Mouse (Mus musculus) heart, embryonic 15.5 days (tissue): ENCODE data around the gene 4933411K16Rik. TPM values are rescaled to one million over a fixed set of nuclear protein-coding genes. Genes with fewer than 3 reads are reported as not detected.

Experiments
- ATAC-seq: fragments of 200-750 bp; cut with Nextera tagmentation; replicated peaks from 2 replicates; pipeline ENCODE4 v1.8.0; 2017; ENCODE audit warnings: low read depth, moderate TSS enrichment; ENCODE audit not compliant: insufficient number of reproducible peaks, insufficient read depth, low FRiP score
- H3K27ac ChIP-seq: fragments of 300-500 bp; sonication (generic); 2 replicates; pipeline ENCODE4 v1.5.1; 2015; ENCODE audit warnings: mild to moderate bottlenecking, inconsistent platforms
- H3K27me3 ChIP-seq: fragments of 300-500 bp; sonication (generic); 2 replicates; pipeline ENCODE4 v1.6.1; 2015; ENCODE audit warnings: inconsistent platforms
- H3K36me3 ChIP-seq: fragments of 300-500 bp; sonication (generic); 2 replicates; pipeline ENCODE4 v1.6.1; 2015; ENCODE audit warnings: mild to moderate bottlenecking, inconsistent platforms
- H3K4me1 ChIP-seq: fragments of 300-500 bp; sonication (generic); replicated peaks from 2 replicates; pipeline ENCODE4 v1.6.1; 2015; ENCODE audit warnings: inconsistent platforms
- H3K4me2 ChIP-seq: fragments of 300-500 bp; sonication (generic); 2 replicates; pipeline ENCODE4 v1.6.1; 2015; ENCODE audit warnings: inconsistent platforms, mild to moderate bottlenecking, moderate library complexity
- H3K4me3 ChIP-seq: fragments of 300-500 bp; sonication (generic); 2 replicates; pipeline ENCODE4 v1.5.1; 2015; ENCODE audit warnings: mild to moderate bottlenecking, inconsistent platforms
- H3K9ac ChIP-seq: fragments of 300-500 bp; sonication (generic); 2 replicates; pipeline ENCODE4 v1.6.1; 2015; ENCODE audit warnings: mild to moderate bottlenecking, inconsistent platforms
- H3K9me3 ChIP-seq: fragments of 300-500 bp; sonication (generic); replicated peaks from 2 replicates; pipeline ENCODE4 v1.6.1; 2016; ENCODE audit warnings: inconsistent platforms
- WGBS: fragments of 180-500 bp; shearing (Covaris S2); methylation state at CpG from one replicate; pipeline ENCODE4 v1.1.7; 2015; ENCODE audit warnings: mixed read lengths; 5-methylcytosine and 5-hydroxymethylcytosine counted together
- polyA plus RNA-seq: library from polyadenylated mRNA; unstranded; fragments of >200 nt; fragmentation: Nextera tagmentation; extraction: Ambion mirVana; gene quantifications from 2 replicates; pipeline ENCODE4 v1.2.1, GENCODE M21; 2015

4933411K16Rik gene
- polyA plus RNA-seq, 1 experiment from 2014 or later, result not detected

GRCm38 (mm10) chr19:42061443-42061842 is 9.4 kb downstream of the 4933411K16Rik start:
- ATAC-seq, result no peak
- no peak overlapping the region for H3K4me3 ChIP-seq
- no peaks in the 10 kb centered on the region for H3K9me3 ChIP-seq
- no peaks in the 10 kb centered on the region for H3K36me3 ChIP-seq
- H3K9ac ChIP-seq, result no peak overlapping the region
- H3K27ac ChIP-seq, result no peak overlapping the region
- no peaks in the 10 kb centered on the region for H3K27me3 ChIP-seq
- no peaks in the 10 kb centered on the region for H3K4me1 ChIP-seq
- no peak overlapping the region for H3K4me2 ChIP-seq
- 90% methylated on average over 7 of the region's 7 CpGs for WGBS

GRCm38 (mm10) chr19:42068441-42069240 is 16.6 kb downstream of the 4933411K16Rik start:
- Histone ChIP-seq H3K9ac (no peak overlapping the region), H3K27me3 (no peaks in the 10 kb centered on the region), H3K4me2 (peak overlapping the region; percentile 14; the same call in 1 of the 2 replicates), H3K4me1 (peaks cover 7% of the 10 kb centered on the region; the same call in 1 of the 2 replicates), H3K9me3 (no peaks in the 10 kb centered on the region), H3K4me3 (no peak overlapping the region), H3K27ac (no peak overlapping the region), H3K36me3 (no peaks in the 10 kb centered on the region)
- no peak for ATAC-seq
- WGBS, result 65% methylated on average over 11 of the region's 11 CpGs

GRCm38 (mm10) chr19:42069241-42069525 is 17.1 kb downstream of the 4933411K16Rik start:
- no peak overlapping the region for H3K4me3 ChIP-seq
- ATAC-seq, result no peak
- peak overlapping the region; percentile 14; the same call in 1 of the 2 replicates for H3K4me2 ChIP-seq
- H3K9ac ChIP-seq, result no peak overlapping the region
- H3K9me3 ChIP-seq, result no peaks in the 10 kb centered on the region
- H3K36me3 ChIP-seq, result no peaks in the 10 kb centered on the region
- H3K4me1 ChIP-seq, result peaks cover 7% of the 10 kb centered on the region; the same call in 1 of the 2 replicates
- no peak overlapping the region for H3K27ac ChIP-seq
- WGBS, result 44% methylated on average over 6 of the region's 6 CpGs
- H3K27me3 ChIP-seq, result no peaks in the 10 kb centered on the region

GRCm38 (mm10) chr19:42071221-42071620 is 19.2 kb downstream of the 4933411K16Rik start:
- no peak overlapping the region for H3K4me3 ChIP-seq

GRCm38 (mm10) chr19:42071886-42072608 is 20.0 kb downstream of the 4933411K16Rik start:
- 71% methylated on average over 15 of the region's 15 CpGs for WGBS

More at GRCm38 (mm10) chr19:42071221-42071620, 19.2 kb downstream of the 4933411K16Rik start:
- WGBS, result 65% methylated on average over 7 of the region's 7 CpGs
- H3K27me3 ChIP-seq, result no peaks in the 10 kb centered on the region
- no peak overlapping the region for H3K4me2 ChIP-seq
- H3K36me3 ChIP-seq, result 0 out of 2 replicates have a peak, but pooled peaks cover 3% of the 10 kb centered on the region
- H3K27ac ChIP-seq, result no peak overlapping the region
- no peak for ATAC-seq
- no peaks in the 10 kb centered on the region for H3K9me3 ChIP-seq
- peaks cover 7% of the 10 kb centered on the region; the same call in 1 of the 2 replicates for H3K4me1 ChIP-seq
- H3K9ac ChIP-seq, result no peak overlapping the region

GRCm38 (mm10) chr19:42072802-42073201 is 20.8 kb downstream of the 4933411K16Rik start:
- Histone ChIP-seq H3K4me2 (no peak overlapping the region), H3K36me3 (0 out of 2 replicates have a peak, but pooled peaks cover 3% of the 10 kb centered on the region), H3K27me3 (no peaks in the 10 kb centered on the region), H3K9me3 (no peaks in the 10 kb centered on the region), H3K4me3 (no peak overlapping the region), H3K4me1 (peaks cover 7% of the 10 kb centered on the region; the same call in 1 of the 2 replicates), H3K27ac (no peak overlapping the region), H3K9ac (no peak overlapping the region)
- ATAC-seq, result no peak
- 63% methylated on average over 7 of the region's 7 CpGs for WGBS

More at GRCm38 (mm10) chr19:42071886-42072608, 20.0 kb downstream of the 4933411K16Rik start:
- H3K27ac ChIP-seq, result no peak overlapping the region
- peaks cover 7% of the 10 kb centered on the region; the same call in 1 of the 2 replicates for H3K4me1 ChIP-seq
- no peak for ATAC-seq
- 0 out of 2 replicates have a peak, but pooled peaks cover 3% of the 10 kb centered on the region for H3K36me3 ChIP-seq
- no peak overlapping the region for H3K4me2 ChIP-seq
- H3K9me3 ChIP-seq, result no peaks in the 10 kb centered on the region
- no peak overlapping the region for H3K9ac ChIP-seq
- H3K27me3 ChIP-seq, result no peaks in the 10 kb centered on the region
- H3K4me3 ChIP-seq, result no peak overlapping the region

GRCm38 (mm10) chr19:42075051-42075450 is 23.0 kb downstream of the 4933411K16Rik start:
- no peak overlapping the region for H3K9ac ChIP-seq
- H3K4me2 ChIP-seq, result no peak overlapping the region
- no peak overlapping the region for H3K4me3 ChIP-seq
- no peak for ATAC-seq
- no peaks in the 10 kb centered on the region for H3K27me3 ChIP-seq
- no peaks in the 10 kb centered on the region for H3K4me1 ChIP-seq
- WGBS, result 91% methylated on average over 2 of the region's 2 CpGs
- H3K36me3 ChIP-seq, result 0 out of 2 replicates have a peak, but pooled peaks cover 3% of the 10 kb centered on the region
- no peaks in the 10 kb centered on the region for H3K9me3 ChIP-seq
- H3K27ac ChIP-seq, result no peak overlapping the region

GRCm38 (mm10) chr19:42075992-42076391 is 23.9 kb downstream of the 4933411K16Rik start:
- no peak overlapping the region for H3K4me3 ChIP-seq
- H3K27ac ChIP-seq, result no peak overlapping the region
- 0 out of 2 replicates have a peak, but pooled peaks cover 3% of the 10 kb centered on the region for H3K36me3 ChIP-seq
- H3K27me3 ChIP-seq, result no peaks in the 10 kb centered on the region
- no peaks in the 10 kb centered on the region for H3K4me1 ChIP-seq
- 87% methylated on average over 16 of the region's 16 CpGs for WGBS
- no peaks in the 10 kb centered on the region for H3K9me3 ChIP-seq
- ATAC-seq, result no peak
- no peak overlapping the region for H3K9ac ChIP-seq
- H3K4me2 ChIP-seq, result no peak overlapping the region

- H3K9ac ChIP-seq, result no peak overlapping the region
- 94% methylated on average over 8 of the region's 8 CpGs for WGBS
Observed at GRCm38 (mm10) chr19:42078566-42078965, 26.5 kb downstream of the 4933411K16Rik start.

GRCm38 (mm10) chr19:42079006-42079405 is 27.0 kb downstream of the 4933411K16Rik start:
- 0 out of 2 replicates have a peak, but pooled peaks cover 3% of the 10 kb centered on the region for H3K36me3 ChIP-seq
- no peak overlapping the region for H3K9ac ChIP-seq
- no peak overlapping the region for H3K27ac ChIP-seq
- H3K4me2 ChIP-seq, result no peak overlapping the region
- ATAC-seq, result no peak
- H3K4me3 ChIP-seq, result no peak overlapping the region
- WGBS, result 92% methylated on average over 12 of the region's 12 CpGs
- H3K4me1 ChIP-seq, result no peaks in the 10 kb centered on the region
- H3K27me3 ChIP-seq, result no peaks in the 10 kb centered on the region
- no peaks in the 10 kb centered on the region for H3K9me3 ChIP-seq

More at GRCm38 (mm10) chr19:42078566-42078965, 26.5 kb downstream of the 4933411K16Rik start:
- no peaks in the 10 kb centered on the region for H3K4me1 ChIP-seq
- H3K27ac ChIP-seq, result no peak overlapping the region
- no peak for ATAC-seq
- no peaks in the 10 kb centered on the region for H3K9me3 ChIP-seq
- no peak overlapping the region for H3K4me2 ChIP-seq
- H3K27me3 ChIP-seq, result no peaks in the 10 kb centered on the region
- H3K36me3 ChIP-seq, result 0 out of 2 replicates have a peak, but pooled peaks cover 3% of the 10 kb centered on the region
- H3K4me3 ChIP-seq, result no peak overlapping the region

GRCm38 (mm10) chr19:42079950-42080349 is 27.9 kb downstream of the 4933411K16Rik start:
- Histone ChIP-seq H3K36me3 (0 out of 2 replicates have a peak, but pooled peaks cover 3% of the 10 kb centered on the region), H3K9me3 (no peaks in the 10 kb centered on the region), H3K27ac (no peak overlapping the region), H3K27me3 (no peaks in the 10 kb centered on the region), H3K4me3 (no peak overlapping the region), H3K4me1 (no peaks in the 10 kb centered on the region), H3K4me2 (no peak overlapping the region), H3K9ac (no peak overlapping the region)
- ATAC-seq, result no peak
- WGBS, result 60% methylated on average over 5 of the region's 5 CpGs
